Comparison of ENCODE assay signal across 8 mouse cellular contexts in the genomic region with DNA sequence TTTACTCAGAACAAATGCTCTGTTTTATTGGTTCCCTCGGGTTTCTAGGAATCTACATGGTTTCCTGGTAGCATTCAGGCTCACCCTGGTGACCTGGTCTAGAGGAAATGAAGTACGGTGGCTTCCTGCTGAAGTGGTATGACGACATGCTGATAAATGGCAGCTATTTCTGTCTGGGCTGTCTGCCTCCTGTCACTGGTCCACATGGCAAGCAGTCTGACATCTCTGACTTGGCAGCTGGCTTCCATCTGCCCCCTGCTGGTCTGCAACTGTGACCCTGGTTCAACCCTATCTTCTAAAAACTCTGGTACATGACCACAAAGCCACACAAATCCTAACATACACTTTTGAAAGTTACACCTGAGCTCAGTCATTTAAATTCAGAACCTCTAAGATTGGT.
DNase-seq lines count a peak whose midpoint lies in the region; ATAC-seq lines count a peak whose summit lies in the region.

No protein-coding gene starts in this region.

- no peak overlapping the region for H3K4me2 ChIP-seq in kidney, embryonic 14.5 days (replicated peaks; ENCODE audit: low read depth, low read length)
- no peak overlapping the region for H3K4me2 ChIP-seq in neural tube, embryonic 12.5 days (replicated peaks)

- H3K9ac ChIP-seq in kidney, embryonic 14.5 days (ENCODE audit: low read depth, low read length) = no peak overlapping the region
- no peak overlapping the region for H3K9ac ChIP-seq in neural tube, embryonic 12.5 days

- no peaks in the 10 kb centered on the region for H3K4me1 ChIP-seq in kidney, embryonic 14.5 days (ENCODE audit: control insufficient read depth, insufficient read depth, low read length)
- H3K4me1 ChIP-seq in neural tube, embryonic 12.5 days = no peaks in the 10 kb centered on the region

- 15% methylated on average over 3 of the region's 3 CpGs for WGBS in kidney, embryonic 14.5 days
- 32% methylated on average over 3 of the region's 3 CpGs for WGBS in neural tube, embryonic 12.5 days

- no peaks in the 10 kb centered on the region for H3K9me3 ChIP-seq in kidney, embryonic 14.5 days (ENCODE audit: control insufficient read depth, low read length)
- no peaks in the 10 kb centered on the region for H3K9me3 ChIP-seq in neural tube, embryonic 12.5 days

- H3K36me3 ChIP-seq in kidney, embryonic 14.5 days (ENCODE audit: control insufficient read depth, insufficient read depth, low read length) = no peaks in the 10 kb centered on the region
- H3K36me3 ChIP-seq in neural tube, embryonic 12.5 days = no peaks in the 10 kb centered on the region

- H3K27ac ChIP-seq in kidney, embryonic 14.5 days (ENCODE audit: low read depth, low read length) = no peak overlapping the region
- H3K27ac ChIP-seq in neural tube, embryonic 12.5 days = no peak overlapping the region

- peak; percentile 60; the same call in 1 of the 2 replicates for ATAC-seq in kidney, embryonic 14.5 days (ENCODE audit: low FRiP score, low TSS enrichment)
- ATAC-seq in neural tube, embryonic 12.5 days (ENCODE audit: low FRiP score, low read depth) = 0 out of 2 replicates have a peak, but pooled peaks have one; percentile 37

- H3K27me3 ChIP-seq in kidney, embryonic 14.5 days (ENCODE audit: control insufficient read depth, insufficient read depth, low read length) = no peaks in the 10 kb centered on the region
- no peaks in the 10 kb centered on the region for H3K27me3 ChIP-seq in neural tube, embryonic 12.5 days (replicated peaks)

- DNase-seq in ovary, adult 18-20 months (ENCODE audit: low spot score) = peak; percentile 6
- no peak for DNase-seq in ovary, postnatal 10 days (ENCODE audit: low spot score)
- DNase-seq in cerebellum, adult 9-11 months = peak; percentile 79
- DNase-seq in heart, adult 11 months = peak; percentile 96
- DNase-seq in B cell, adult 2 months = no peak
- DNase-seq in urinary bladder, adult 2 months (ENCODE audit: low spot score) = no peak

- H3K4me3 ChIP-seq in kidney, embryonic 14.5 days (ENCODE audit: low read length) = no peak overlapping the region
- H3K4me3 ChIP-seq in neural tube, embryonic 12.5 days = no peak overlapping the region

Comparison
In these comparisons a context has a peak if more than half of its experiments do, and no peak if none do; other contexts are left out.
1. DNase-seq: peak in ovary, adult 18-20 months (single experiment), cerebellum, adult 9-11 months (single experiment) and heart, adult 11 months (single experiment); none in ovary, postnatal 10 days (single experiment), B cell, adult 2 months (0 of 2) and urinary bladder, adult 2 months (single experiment).